Mouse (Mus musculus) liver, adult (tissue): ENCODE data around the gene Cerk.

Source experiments
- GATA4 ChIP-seq: IDR thresholded peaks from 2 replicates; pipeline ENCODE4 v1.6.1; 2014; ENCODE audit warnings: mild to moderate bottlenecking, low read length; ENCODE audit not compliant: insufficient replicate concordance

Gene Cerk

DNA sequence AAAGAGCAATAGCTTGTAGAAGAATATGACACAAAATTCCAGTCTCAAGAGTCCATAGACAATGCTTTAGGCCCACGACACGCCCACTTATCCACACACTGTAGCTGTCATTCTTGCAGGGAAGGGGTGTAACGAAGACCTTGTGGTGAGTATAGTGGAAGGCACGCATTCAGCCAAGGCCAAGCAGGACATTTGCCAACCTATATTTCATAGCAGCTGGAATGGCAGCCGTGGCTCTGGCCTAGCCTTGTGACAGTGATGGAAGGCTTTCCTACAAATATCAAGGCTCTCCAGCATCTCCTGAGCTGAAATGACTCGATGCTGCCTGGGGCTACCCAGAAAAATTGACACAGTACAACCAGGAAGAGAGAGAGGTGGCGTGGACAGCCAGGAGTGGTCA, 40.9 kb downstream of the Cerk start:
- no peak for TF ChIP-seq GATA4

DNA sequence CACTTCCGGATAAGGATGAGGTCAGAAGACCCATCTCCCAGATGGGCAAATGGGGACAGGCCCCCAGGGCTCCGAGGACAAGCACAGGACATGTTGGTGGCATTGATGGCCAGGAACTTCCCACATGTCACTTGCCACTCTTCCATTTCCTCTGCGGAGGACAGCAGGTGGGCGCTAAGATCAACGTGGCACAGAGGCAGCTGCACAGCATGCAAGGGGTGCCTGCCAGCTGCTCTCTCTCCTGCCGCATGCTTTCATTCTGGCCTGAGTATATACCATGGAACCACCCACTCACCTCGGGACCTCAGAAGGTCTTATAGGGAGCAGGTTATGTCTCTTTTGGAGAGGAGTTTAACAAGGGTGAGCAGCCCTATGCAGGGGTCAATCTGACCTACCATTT, 41.4 kb downstream of the Cerk start:
- TF ChIP-seq GATA4: no peak

DNA sequence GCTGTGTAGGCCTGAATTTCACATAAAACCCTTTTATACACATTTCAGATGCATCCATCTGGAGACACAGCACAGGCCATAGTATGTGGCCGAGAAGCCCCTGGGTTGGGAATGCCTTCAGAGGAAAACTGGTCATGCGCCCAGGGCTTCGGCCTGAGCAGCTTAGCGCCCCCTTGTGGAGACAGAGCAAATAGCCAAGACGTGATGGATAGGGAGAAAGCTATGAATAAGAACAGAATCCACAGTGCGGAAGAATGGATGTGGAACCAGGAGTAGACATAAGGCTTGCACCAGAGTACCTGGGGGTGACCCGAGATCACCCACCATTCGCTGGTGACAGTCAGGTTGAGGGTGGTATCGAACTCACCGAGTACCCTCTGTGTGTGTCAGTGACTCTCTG, 45.6 kb downstream of the Cerk start:
- TF ChIP-seq GATA4: no peak

DNA sequence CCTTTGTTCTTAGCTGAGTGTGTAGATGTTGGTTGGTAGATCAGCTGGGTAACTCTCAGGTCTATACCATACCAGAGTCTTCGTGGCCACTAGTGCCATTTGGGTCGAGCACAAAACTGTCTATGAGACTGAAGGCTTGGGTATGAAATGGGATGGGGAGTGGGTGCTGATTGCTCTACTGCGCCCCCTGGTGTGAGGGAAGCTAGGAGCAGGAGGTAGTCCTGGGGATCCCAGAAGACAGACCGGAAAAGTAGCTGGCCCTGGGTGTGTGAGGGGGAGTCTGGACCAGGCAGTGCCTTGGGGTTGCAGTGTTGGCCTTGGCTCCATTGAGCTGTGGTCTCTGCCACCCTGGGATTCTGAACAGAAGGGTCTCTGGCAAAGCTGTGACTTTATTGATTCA, 48.3 kb downstream of the Cerk start:
- TF ChIP-seq GATA4: no peak

DNA sequence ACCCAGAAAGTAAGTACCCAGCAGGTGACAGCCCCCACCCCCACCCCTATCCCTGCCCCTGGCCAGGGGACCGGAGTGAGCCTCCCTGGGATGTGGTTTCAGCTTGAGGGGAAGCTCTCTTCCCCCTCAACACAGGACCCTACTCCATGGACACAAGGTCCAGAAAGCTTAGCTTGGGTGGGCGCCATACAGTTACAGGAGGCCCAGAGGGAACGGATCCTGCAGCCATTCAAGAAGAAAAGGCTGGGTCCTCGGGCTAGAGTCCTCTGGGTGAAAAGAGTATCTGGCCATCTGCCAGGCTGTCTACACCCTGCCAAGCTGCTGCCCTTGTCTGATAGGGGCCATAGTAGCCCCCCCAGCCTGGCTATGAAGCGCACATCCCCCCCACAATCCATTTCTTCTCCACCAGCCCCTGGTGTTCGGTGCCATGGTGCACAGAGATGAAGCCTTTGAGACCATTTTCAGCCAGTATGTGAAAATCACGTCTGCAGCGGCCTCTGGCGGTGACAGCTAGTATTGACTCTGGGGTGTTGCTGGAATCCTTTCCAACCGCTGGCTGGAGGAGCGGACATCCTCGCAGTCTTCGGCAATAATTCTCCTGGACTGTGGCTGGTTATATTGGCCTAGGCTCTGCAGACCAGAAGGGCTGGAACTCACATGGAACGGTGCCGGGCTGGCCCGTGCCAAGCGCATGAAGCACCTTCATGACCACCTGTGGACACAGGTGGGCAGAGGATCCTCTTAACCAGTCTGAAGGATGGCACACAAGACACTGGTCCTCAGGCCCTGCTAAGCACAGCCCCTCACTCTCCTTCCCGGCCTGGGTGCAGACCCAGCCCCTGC, 50.8 kb downstream of the Cerk start:
- TF ChIP-seq GATA4: no peak

DNA sequence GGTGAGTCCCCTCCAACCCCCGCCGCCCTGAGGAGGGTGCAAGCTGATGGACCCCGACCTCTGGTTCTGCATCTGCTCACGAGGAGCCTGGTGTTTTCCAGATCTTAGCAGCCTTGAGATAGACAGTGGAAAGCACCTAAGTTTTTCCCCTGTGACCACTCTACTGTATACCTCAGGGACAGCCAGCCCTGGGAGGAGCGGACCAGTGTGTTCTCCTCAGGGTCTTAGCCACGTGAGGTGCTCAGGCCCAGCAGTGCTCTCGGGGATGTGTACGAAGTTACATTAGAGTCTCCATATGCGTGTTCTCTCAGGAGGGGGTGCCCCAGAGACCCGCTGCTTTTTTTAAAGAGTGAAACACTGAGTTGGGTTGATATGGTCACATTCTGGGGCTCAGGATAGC, 55.3 kb downstream of the Cerk start:
- TF ChIP-seq GATA4: no peak

DNA sequence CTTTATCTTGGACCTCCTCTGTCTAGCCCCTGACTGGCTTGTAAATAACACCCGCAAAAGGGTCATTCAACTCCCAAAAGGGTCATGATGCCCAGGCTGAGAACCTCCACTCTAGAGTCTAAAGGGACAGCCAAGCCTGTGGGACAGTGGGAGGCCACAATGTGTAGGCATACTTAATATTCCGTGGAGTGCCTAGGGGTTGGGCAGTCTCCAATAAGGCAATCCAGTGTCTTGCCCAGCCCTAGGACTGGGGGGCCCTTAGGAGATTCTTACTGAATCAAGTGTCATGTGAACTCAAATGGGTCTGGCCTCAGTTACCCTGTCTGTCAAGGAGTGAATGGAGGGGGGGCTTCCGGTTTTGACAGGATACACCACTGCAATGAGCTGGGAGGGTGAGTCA, 56.9 kb downstream of the Cerk start:
- TF ChIP-seq GATA4: no peak

DNA sequence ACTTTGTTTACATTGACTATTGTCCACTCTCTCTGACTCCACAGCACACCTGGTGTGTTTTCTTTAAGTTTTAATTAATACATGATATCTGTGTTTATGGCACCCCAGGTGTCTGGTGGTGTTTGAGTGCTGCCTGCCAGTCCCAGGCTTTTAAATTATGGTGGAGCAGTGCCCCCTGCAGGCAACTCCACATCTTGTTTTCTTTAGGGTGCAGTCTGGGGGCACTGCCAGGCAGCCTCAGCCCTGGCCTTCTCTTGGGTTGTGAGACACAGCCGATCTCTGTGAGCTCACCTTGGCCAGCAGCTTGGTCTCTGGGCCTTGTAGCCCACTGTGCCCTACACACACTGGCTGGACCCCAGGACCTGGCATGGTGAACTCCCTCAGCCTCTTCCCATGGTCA, 61.6 kb downstream of the Cerk start:
- no peak for TF ChIP-seq GATA4

DNA sequence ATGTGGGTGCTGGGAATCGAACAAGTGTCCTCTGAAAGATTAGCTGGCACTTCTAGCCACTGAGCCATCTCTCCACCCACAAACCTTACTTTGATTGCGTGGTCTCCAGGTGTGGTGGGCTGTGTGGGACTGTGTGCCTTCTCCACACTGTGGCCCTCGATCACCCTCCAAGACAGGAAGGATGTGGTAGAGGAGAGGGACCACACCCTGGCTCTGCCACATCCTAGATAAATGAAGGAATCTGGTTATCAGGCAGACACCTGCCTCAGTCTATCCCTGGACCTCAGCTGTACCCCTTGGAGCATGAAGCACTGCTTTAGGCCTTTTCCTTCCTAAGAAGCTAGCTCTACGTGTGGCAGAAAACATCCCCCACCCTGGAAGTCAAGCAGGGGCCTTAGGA, 62.5 kb downstream of the Cerk start:
- no peak for TF ChIP-seq GATA4

DNA sequence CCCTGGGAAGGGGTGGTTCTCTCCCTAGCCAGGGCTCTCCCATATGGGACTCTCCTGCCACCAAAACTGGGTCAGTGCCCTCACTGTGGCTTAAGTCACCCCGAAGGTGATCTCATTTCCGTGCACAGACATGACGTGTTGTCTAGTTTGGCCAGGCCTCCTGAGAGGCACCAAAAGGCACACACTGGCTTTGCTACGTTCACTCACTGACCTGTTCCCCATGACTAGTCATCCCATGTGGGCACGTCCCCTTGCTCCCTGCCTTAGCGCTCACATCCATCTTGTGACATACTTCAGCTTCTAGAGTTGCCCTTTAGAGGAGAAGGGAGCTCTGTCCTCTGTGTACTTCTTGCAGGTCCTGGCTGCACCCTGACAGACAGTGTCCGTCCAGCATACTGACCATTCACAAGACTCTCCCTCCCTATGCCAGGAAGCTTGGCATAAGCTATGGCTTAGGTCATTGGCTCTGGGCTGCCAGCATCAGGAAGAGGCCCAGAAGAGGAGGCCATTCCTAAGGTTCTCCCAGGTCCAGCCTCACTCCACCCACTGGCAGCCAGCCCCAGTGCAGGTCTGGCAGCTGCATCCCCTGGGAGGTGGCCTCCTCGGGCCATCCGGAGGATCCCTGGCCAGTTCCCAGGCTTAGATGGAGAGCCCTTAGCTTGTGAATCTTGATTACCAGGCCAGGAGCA, 63.5 kb downstream of the Cerk start:
- TF ChIP-seq GATA4: no peak

DNA sequence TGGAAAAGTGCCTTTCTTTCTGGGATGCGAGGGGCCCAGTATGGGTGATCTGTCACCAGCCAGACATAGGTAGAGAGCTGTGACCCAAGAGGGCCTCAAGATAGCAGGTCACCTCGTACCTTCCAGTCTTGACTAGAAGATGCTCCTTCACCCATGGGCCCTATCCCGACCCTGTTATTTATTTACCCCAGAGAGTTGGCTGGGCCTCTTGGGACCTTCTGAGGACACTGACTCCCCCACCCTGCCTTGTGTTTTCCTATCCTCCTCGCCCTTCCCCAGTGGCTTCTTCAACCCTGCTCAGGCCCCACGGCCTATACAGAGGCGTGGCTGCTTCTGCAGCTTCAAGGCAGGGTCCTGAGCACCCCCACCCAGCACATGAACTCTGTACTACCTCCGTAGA, 66.8 kb downstream of the Cerk start:
- TF ChIP-seq GATA4: no peak

DNA sequence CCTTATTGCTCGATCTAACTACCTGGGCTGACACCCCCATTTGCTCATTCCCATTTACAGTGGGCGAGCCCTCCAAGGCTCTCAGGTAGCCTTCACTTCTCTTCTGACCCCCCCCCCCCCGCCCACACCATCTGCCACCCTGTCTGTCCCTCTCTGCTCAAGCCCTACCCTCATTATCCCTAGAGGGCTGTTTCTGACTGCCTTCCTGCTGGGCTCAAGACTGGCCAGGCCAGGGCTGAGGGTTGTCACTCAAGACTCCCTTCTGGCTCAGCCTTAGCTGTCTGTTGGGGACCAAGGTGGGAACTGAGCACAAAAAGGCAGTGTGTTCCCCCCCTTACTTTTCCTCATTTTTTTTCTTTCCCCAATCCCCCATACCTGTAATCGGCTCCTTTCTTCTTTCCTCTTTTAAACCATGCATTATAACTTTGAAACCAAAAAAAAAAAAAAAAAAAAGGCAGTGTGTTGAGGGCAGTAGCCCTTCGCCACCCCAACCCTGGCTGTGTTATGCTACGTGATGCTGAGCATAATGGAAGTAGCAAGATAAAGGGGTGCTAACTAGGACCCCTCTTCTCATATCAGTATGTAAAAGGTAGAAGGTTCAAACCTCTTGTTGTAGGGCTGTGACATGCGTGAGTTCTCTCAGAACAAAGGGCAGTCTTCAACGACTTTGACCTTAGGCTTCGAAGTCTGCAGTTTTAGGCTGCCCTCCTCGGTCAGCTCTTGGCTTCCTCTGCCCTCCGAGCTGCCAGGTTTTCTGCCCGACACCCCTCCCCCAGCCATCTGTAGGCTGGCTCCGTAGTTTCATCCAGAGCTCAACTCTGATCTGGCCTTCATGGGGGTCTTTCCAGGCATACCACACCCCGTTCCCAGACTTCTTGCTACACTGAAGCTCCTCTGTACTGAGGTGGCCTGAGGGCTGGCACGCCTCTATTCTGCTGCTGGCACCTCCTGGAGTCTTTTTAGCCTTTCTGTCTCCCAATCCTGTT, 68.5 kb downstream of the Cerk start:
- TF ChIP-seq GATA4: no peak

DNA sequence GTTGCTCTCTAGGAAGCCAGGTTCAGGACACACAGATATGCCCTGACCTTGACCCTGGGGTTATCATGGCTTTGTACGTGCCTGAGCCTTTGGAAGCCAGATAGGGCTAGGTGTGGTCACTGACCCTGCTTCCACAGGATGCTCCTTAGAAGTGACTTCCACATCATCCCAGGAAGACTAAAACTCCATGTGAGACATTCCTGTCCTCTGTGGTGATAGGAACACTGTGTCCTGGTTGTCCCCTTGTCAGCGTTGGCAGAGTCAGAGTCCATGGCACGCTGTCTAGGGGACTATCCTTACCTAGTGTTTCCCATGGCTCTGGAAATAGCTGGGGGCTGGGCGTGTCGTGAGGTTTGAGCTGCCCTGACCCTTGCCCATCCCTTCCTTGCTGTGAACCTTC, 69.5 kb downstream of the Cerk start:
- peak; percentile 97 for TF ChIP-seq GATA4

DNA sequence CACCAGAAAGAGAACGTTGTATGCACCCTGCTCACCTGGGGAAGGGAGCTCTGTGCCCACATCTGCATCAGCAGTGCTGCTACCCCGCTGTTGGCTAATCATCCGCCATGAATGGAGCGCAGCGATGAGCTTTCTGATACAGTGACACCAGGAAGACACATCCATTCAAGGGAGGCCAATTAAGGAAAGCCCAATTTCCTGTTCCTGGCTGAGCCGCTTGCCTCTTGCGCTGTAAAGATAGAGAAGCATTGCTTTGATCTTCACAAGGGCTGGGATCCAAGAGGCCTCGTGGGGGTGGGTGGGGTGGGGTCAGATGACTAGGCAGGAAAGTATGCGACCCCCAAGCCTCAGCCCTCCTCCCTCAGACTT, 72.6 kb downstream of the Cerk start:
- TF ChIP-seq GATA4: no peak

DNA sequence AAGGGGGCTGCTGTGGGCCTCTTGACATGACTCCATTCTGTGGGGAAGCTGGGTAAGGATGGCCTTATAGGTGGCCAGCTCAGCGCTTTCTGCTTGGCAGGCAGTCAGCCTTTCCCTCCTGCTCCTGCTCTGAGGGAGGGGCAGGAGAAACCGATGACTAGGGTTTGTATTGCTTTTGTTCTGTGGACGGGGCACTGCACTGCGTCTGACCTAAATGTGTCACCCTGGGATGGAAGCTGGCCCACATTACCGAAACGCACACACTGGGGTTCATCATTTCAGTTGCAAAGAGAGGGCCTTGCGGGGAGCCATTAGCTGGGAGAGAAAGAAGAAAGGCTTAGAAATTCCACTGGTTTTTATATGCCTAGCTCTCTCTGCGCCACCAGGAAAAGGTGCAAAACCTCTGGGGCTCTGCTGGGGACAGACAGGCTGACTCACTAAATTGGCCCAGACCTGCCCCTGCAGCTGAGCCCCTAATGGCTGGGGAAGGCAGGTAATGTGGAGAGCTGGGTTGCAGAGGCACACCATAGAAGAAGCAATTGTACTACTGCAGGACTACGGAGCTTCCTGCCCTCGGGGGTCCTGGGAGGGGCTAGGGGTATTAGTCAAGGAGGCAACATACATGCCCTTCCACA, 73.1 kb downstream of the Cerk start:
- no peak for TF ChIP-seq GATA4
